Mouse (Mus musculus) heart, embryonic 13.5 days (tissue): Measurements from ENCODE around the gene Dll3. TPM values are rescaled to one million over a fixed set of nuclear protein-coding genes. Genes with fewer than 3 reads are reported as not detected.

Source experiments
- ATAC-seq: fragments of 200-750 bp; cut with Nextera tagmentation; 2 replicates; pipeline ENCODE4 v1.8.0; 2017; ENCODE audit warnings: moderate TSS enrichment; ENCODE audit not compliant: insufficient number of reproducible peaks, low FRiP score, low TSS enrichment; ENCODE audit errors: extremely low read depth
- H3K27ac ChIP-seq: fragments of 300-500 bp; sonication (generic); replicated peaks from 2 replicates; pipeline ENCODE4 v1.5.1; 2015; ENCODE audit warnings: moderate library complexity, mild to moderate bottlenecking, inconsistent platforms
- H3K27me3 ChIP-seq: fragments of 300-500 bp; sonication (generic); replicated peaks from 2 replicates; pipeline ENCODE4 v1.6.1; 2015; ENCODE audit warnings: mild to moderate bottlenecking, inconsistent platforms
- H3K36me3 ChIP-seq: fragments of 300-500 bp; sonication (generic); 2 replicates; pipeline ENCODE4 v1.6.1; 2015; ENCODE audit warnings: mild to moderate bottlenecking, inconsistent platforms
- H3K4me1 ChIP-seq: fragments of 300-500 bp; sonication (generic); 2 replicates; pipeline ENCODE4 v1.6.1; 2015; ENCODE audit warnings: inconsistent platforms
- H3K4me2 ChIP-seq: fragments of 300-500 bp; sonication (generic); 2 replicates; pipeline ENCODE4 v1.6.1; 2015; ENCODE audit warnings: inconsistent platforms, mild to moderate bottlenecking, moderate library complexity
- H3K4me3 ChIP-seq: fragments of 300-500 bp; sonication (generic); 2 replicates; pipeline ENCODE4 v1.5.1; 2015; ENCODE audit warnings: moderate library complexity, mild to moderate bottlenecking, inconsistent platforms
- H3K9ac ChIP-seq: fragments of 300-500 bp; sonication (generic); 2 replicates; pipeline ENCODE4 v1.6.1; 2015; ENCODE audit warnings: inconsistent platforms, mild to moderate bottlenecking, moderate library complexity
- H3K9me3 ChIP-seq: fragments of 300-500 bp; sonication (generic); 2 replicates; pipeline ENCODE4 v1.6.1; 2016; ENCODE audit warnings: inconsistent platforms
- WGBS: fragments of 180-500 bp; shearing (Covaris S2); methylation state at CpG from one replicate; pipeline ENCODE4 v1.1.7; 2015; ENCODE audit warnings: mixed read lengths; 5-methylcytosine and 5-hydroxymethylcytosine counted together
- polyA plus RNA-seq: library from polyadenylated mRNA; unstranded; fragments of >200 nt; fragmentation: Nextera tagmentation; extraction: Ambion mirVana; gene quantifications from 2 replicates; pipeline ENCODE4 v1.2.1, GENCODE M21; 2015

The Dll3 gene
- polyA plus RNA-seq, 1 experiment from 2014 or later: 0.05 TPM

GRCm38 (mm10) chr7:28305641-28306040 is 3.6 kb upstream of the Dll3 start:
- no peak for ATAC-seq
- peaks cover 32% of the 10 kb centered on the region for H3K27me3 ChIP-seq
- 83% methylated on average over 10 of the region's 10 CpGs for WGBS

DNA sequence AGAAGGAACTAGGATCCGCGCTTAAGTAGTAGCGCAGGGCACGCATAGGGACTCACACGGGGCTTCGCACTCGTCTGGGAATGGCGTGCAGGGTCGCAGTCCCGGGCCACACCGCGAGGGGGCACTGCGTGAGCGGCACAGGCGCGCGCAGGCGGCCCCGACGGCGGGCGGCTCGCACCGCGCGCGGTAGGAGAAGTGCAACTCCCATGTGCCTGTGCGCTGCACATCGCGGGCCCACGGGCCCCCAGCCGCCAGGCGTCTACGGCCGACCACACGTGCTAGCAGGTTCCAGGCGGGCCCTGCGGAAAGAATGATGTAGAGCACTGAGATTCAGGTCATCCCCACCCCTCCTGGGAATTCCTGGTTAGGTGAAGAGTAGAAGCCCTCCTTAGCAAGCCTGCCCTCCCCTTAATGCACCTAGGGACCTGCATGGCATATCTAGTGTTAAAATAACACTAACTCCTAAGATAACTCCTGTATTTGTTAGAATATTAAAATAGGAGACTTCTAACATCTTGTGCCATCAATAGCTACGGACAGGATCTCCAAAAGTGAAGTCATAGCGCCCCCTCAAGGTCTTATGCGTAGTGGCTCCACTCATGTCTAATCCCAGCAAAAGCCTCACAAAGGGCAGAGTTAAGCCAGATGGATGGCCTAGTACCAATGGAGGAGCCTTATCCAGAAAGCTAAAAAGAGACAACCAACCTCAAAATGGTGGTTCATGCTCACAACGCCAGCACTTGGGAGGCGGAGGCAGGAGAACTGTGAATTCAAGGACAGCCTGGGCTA is 3.0 kb downstream of the Dll3 start:
- Histone ChIP-seq H3K4me1 (peaks cover 19% of the 10 kb centered on the region), H3K4me3 (no peak overlapping the region), H3K27me3 (peaks cover 98% of the 10 kb centered on the region), H3K27ac (no peak overlapping the region), H3K36me3 (no peaks in the 10 kb centered on the region), H3K9ac (no peak overlapping the region), H3K9me3 (no peaks in the 10 kb centered on the region), H3K4me2 (no peak overlapping the region; the same call in 1 of the 2 replicates)
- WGBS: 35% methylated on average over 43 of the region's 43 CpGs
- ATAC-seq: no peak

More at GRCm38 (mm10) chr7:28305641-28306040, 3.6 kb upstream of the Dll3 start:
- Histone ChIP-seq H3K27ac (no peak overlapping the region), H3K36me3 (peaks cover 59% of the 10 kb centered on the region), H3K9me3 (no peaks in the 10 kb centered on the region), H3K9ac (no peak overlapping the region), H3K4me3 (no peak overlapping the region), H3K4me1 (peaks cover 20% of the 10 kb centered on the region), H3K4me2 (no peak overlapping the region)

DNA sequence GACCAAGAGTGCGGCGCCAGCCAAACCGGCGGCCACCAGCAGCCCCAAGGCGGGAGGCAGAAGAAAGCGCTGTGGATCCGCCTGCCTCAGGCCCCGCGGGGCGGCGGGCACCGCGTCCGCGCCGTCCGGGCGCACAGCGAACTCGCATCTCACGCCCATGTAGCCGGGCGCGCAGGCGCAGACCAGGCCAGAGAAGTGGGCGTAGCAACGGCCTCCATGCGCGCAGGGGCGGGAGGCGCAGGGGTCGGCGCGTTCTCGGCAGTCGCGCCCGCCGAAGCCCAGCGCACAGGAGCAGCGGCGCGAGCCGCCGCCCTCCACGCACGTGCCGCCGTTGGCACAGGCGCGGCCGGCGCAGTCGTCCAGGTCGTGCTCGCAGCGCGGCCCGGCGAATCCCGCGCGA is 7.6 kb downstream of the Dll3 start:
- Histone ChIP-seq H3K9me3 (no peaks in the 10 kb centered on the region), H3K36me3 (no peaks in the 10 kb centered on the region), H3K9ac (peak overlapping the region; percentile 78), H3K4me3 (peak overlapping the region; percentile 59), H3K27ac (no peak overlapping the region), H3K27me3 (peaks cover 100% of the 10 kb centered on the region), H3K4me1 (peaks cover 17% of the 10 kb centered on the region), H3K4me2 (peak overlapping the region; percentile 83)
- 6% methylated on average over 56 of the region's 63 CpGs for WGBS
- ATAC-seq: no peak

DNA sequence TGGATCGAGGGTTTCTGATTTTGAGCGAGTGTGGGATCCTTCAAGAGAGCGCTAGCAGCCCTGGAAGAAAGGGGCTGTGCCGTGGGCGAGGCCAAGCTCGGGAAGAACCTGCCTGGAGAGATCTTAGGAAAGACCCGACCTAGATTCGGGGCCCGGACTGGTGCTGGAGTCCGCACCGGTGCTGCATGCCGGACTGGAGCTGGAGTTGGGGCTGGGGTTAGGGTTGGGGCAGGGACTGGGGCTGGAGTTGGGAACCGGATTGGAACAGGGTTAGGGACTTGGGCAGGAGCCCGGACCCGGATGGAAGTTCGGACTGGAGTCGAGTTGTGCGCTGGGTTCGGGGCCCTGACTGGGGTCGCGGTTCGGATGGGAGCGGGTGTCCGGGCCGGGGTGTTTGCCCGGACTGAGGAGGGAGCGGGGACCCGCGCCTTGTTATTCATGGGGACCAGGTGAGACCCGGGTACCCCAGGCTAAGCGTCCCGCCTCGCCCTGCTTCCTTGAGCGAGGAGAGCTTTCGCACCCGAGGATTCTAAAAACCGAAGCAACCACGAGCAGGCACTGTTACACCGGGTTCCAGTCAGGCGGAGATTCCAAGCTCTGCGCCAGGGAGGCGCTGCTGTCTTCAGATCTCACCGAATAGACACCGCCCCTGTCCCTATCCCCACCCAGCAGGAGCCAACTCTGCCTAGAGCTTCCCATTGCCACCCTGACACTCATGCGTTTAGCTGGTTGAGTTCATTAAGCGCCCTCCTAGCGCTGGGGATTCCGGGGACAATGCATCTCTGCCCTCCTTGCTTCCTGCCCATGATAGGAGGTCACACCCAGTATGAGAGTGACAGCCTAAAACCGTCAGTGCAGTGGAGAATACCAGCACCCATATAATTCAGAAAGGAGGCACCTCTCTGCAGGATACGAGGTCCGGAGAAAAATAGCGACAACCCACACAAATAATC is 11.1 kb downstream of the Dll3 start, which contains the start of gene Selenov:
Gene Selenov, minus strand, starts transcription at position 549 of the 953 bp plus-strand sequence.
- Histone ChIP-seq H3K36me3 (no peaks in the 10 kb centered on the region), H3K27me3 (peaks cover 97% of the 10 kb centered on the region), H3K4me3 (peak within 1 kb of the TSS; percentile 45), H3K9ac (peak within 1 kb of the TSS; percentile 58), H3K9me3 (no peaks in the 10 kb centered on the region), H3K4me1 (peaks cover 17% of the 10 kb centered on the region), H3K4me2 (peak within 1 kb of the TSS; percentile 69), H3K27ac (no peak within 1 kb of the TSS)
- ATAC-seq: no peak
- under 1% methylated on average over 52 of the region's 52 CpGs for WGBS

GRCm38 (mm10) chr7:28290165-28290564 is 11.9 kb downstream of the Dll3 start:
- WGBS: under 1% methylated on average over 18 of the region's 18 CpGs
- peaks cover 17% of the 10 kb centered on the region for H3K4me1 ChIP-seq
- H3K4me3 ChIP-seq: peak overlapping the region; percentile 45
- H3K27ac ChIP-seq: no peak overlapping the region
- ATAC-seq: no peak
- peak overlapping the region; percentile 69 for H3K4me2 ChIP-seq
- no peaks in the 10 kb centered on the region for H3K9me3 ChIP-seq
- peaks cover 89% of the 10 kb centered on the region for H3K27me3 ChIP-seq
- peak overlapping the region; percentile 58; the same call in 1 of the 2 replicates for H3K9ac ChIP-seq
- H3K36me3 ChIP-seq: no peaks in the 10 kb centered on the region

- 67% methylated on average over 7 of the region's 7 CpGs for WGBS
- no peak for ATAC-seq
- Histone ChIP-seq H3K4me3 (no peak overlapping the region), H3K9me3 (no peaks in the 10 kb centered on the region), H3K4me2 (no peak overlapping the region), H3K27me3 (no peaks in the 10 kb centered on the region), H3K27ac (no peak overlapping the region), H3K36me3 (no peaks in the 10 kb centered on the region), H3K9ac (no peak overlapping the region), H3K4me1 (peaks cover 8% of the 10 kb centered on the region)
Observed at GRCm38 (mm10) chr7:28280630-28281029, 21.4 kb downstream of the Dll3 start.

- Histone ChIP-seq H3K27ac (0 out of 2 replicates have a peak overlapping the region, but pooled peaks have one; percentile 61), H3K9ac (peak overlapping the region; percentile 92), H3K4me2 (peak overlapping the region; percentile 83), H3K4me3 (peak overlapping the region; percentile 72), H3K27me3 (no peaks in the 10 kb centered on the region), H3K4me1 (peaks cover 8% of the 10 kb centered on the region), H3K9me3 (no peaks in the 10 kb centered on the region), H3K36me3 (peaks cover 2% of the 10 kb centered on the region)
- WGBS: 75% methylated on average over 7 of the region's 7 CpGs
- no peak for ATAC-seq
Observed at GRCm38 (mm10) chr7:28278279-28278652, 23.8 kb downstream of the Dll3 start.

DNA sequence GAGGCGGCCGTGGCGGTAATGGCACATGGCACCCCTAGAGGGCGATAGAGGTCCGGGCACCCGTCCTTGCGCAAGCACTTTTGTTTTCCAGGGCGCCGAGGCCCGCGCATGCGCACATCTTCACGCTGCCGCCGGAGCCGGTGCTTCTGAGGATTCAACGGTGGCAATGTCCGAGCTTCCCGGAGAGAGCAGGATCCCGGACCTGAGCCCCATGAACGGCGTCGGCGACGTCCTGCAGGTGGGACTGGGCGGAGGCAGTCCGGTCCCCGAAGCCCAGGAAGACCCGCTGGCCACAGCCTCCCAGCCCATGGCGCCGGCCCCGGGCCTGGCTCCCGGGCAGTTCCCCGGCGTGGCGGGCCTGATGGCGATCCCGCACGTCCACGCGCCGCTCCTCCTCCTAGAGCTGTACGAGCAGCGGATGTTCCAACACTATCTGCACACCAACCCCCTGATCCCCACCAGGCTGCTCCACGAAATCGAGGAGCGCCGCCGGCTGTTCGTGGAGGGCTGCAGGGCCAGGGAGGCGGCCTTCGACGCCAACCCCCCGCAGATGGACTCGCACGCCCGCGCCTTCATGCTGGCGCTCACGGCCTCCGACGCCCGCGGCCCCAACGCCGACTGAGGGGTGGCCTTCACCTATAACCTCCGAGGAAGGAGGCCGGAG is 24.3 kb downstream of the Dll3 start, which contains the start of gene Eid2b:
Gene Eid2b, plus strand, starts transcription at position 125 of the 664 bp plus-strand sequence.
- H3K36me3 ChIP-seq: peaks cover 6% of the 10 kb centered on the region
- peak within 1 kb of the TSS; percentile 61 for H3K27ac ChIP-seq
- no peaks in the 10 kb centered on the region for H3K9me3 ChIP-seq
- H3K27me3 ChIP-seq: no peaks in the 10 kb centered on the region
- peaks cover 8% of the 10 kb centered on the region for H3K4me1 ChIP-seq
- peak within 1 kb of the TSS; percentile 92 for H3K9ac ChIP-seq
- peak within 1 kb of the TSS; percentile 72 for H3K4me3 ChIP-seq
- WGBS: 2% methylated on average over 68 of the region's 68 CpGs
- ATAC-seq: peak; percentile 45; the same call in 1 of the 2 replicates
- H3K4me2 ChIP-seq: peak within 1 kb of the TSS; percentile 83

GRCm38 (mm10) chr7:28277237-28277614 is 24.8 kb downstream of the Dll3 start:
- ATAC-seq: no peak
- WGBS: 55% methylated on average over 8 of the region's 8 CpGs

DNA sequence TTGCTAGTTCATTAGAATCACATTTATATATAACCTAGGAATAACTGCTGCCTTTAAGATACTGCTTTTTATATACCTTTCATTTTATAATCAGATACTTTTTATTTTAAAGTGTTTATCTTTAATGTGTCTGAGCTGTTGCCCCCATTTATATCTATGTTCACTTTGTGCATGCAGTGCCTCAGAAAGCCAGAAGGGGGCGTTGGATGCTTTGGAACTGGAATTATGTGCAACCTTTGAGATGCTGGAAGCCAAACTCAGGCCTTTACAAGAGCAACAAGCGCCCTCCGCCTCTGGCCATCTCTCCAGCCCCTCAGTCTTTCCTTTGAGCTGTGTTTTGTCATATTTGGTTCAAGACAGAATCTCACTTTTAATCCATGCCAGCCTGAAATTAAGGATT is 30.3 kb downstream of the Dll3 start:
- H3K4me1 ChIP-seq: peaks cover 11% of the 10 kb centered on the region
- H3K4me2 ChIP-seq: no peak overlapping the region
- ATAC-seq: no peak
- no peaks in the 10 kb centered on the region for H3K27me3 ChIP-seq
- H3K9me3 ChIP-seq: no peaks in the 10 kb centered on the region
- H3K27ac ChIP-seq: no peak overlapping the region
- WGBS: 64% methylated on average over 3 of the region's 3 CpGs
- peaks cover 38% of the 10 kb centered on the region for H3K36me3 ChIP-seq
- H3K9ac ChIP-seq: no peak overlapping the region
- H3K4me3 ChIP-seq: no peak overlapping the region

More at GRCm38 (mm10) chr7:28277237-28277614, 24.8 kb downstream of the Dll3 start:
- H3K27me3 ChIP-seq: no peaks in the 10 kb centered on the region
- H3K4me2 ChIP-seq: no peak overlapping the region
- no peaks in the 10 kb centered on the region for H3K9me3 ChIP-seq
- no peak overlapping the region for H3K27ac ChIP-seq
- no peak overlapping the region for H3K4me3 ChIP-seq
- H3K4me1 ChIP-seq: peaks cover 8% of the 10 kb centered on the region
- H3K36me3 ChIP-seq: peaks cover 11% of the 10 kb centered on the region
- H3K9ac ChIP-seq: no peak overlapping the region

GRCm38 (mm10) chr7:28269355-28269754 is 32.7 kb downstream of the Dll3 start:
- WGBS: 91% methylated on average over 12 of the region's 12 CpGs
- Histone ChIP-seq H3K4me2 (no peak overlapping the region), H3K4me3 (no peak overlapping the region), H3K9me3 (no peaks in the 10 kb centered on the region), H3K36me3 (peaks cover 38% of the 10 kb centered on the region), H3K27ac (no peak overlapping the region), H3K9ac (no peak overlapping the region), H3K27me3 (no peaks in the 10 kb centered on the region), H3K4me1 (peaks cover 11% of the 10 kb centered on the region)
- ATAC-seq: no peak
